Mouse (Mus musculus) hindbrain, embryonic 15.5 days (tissue): Measurements from ENCODE around the gene Lamb1. TPM values are rescaled to one million over a fixed set of nuclear protein-coding genes. Genes with fewer than 3 reads are reported as not detected.

Source experiments
- ATAC-seq: fragments of 200-750 bp; cut with Nextera tagmentation; 2 replicates; pipeline ENCODE4 v1.8.0; 2017; ENCODE audit warnings: low read depth, moderate number of reproducible peaks, moderate TSS enrichment; ENCODE audit not compliant: low FRiP score
- H3K27ac ChIP-seq: fragments of 300-500 bp; sonication (generic); replicated peaks from 2 replicates; pipeline ENCODE4 v1.5.1; 2015; ENCODE audit warnings: mild to moderate bottlenecking, inconsistent platforms
- H3K27me3 ChIP-seq: fragments of 300-500 bp; sonication (generic); 2 replicates; pipeline ENCODE4 v1.6.1; 2015; ENCODE audit warnings: control low read depth, inconsistent platforms
- H3K36me3 ChIP-seq: fragments of 300-500 bp; sonication (generic); 2 replicates; pipeline ENCODE4 v1.6.1; 2015; ENCODE audit warnings: control low read depth, inconsistent platforms
- H3K4me1 ChIP-seq: fragments of 300-500 bp; sonication (generic); replicated peaks from 2 replicates; pipeline ENCODE4 v1.6.1; 2015; ENCODE audit warnings: control low read depth, inconsistent platforms
- H3K4me2 ChIP-seq: fragments of 300-500 bp; sonication (generic); 2 replicates; pipeline ENCODE4 v1.6.1; 2015; ENCODE audit warnings: moderate library complexity, mild to moderate bottlenecking, inconsistent platforms
- H3K4me3 ChIP-seq: fragments of 300-500 bp; sonication (generic); 2 replicates; pipeline ENCODE4 v1.5.1; 2015; ENCODE audit warnings: mild to moderate bottlenecking, inconsistent platforms
- H3K9ac ChIP-seq: fragments of 300-500 bp; sonication (generic); 2 replicates; pipeline ENCODE4 v1.6.1; 2015; ENCODE audit warnings: inconsistent platforms
- H3K9me3 ChIP-seq: fragments of 300-500 bp; sonication (generic); 2 replicates; pipeline ENCODE4 v1.6.1; 2016; ENCODE audit warnings: control low read depth, inconsistent platforms
- WGBS: fragments of 180-500 bp; shearing (Covaris S2); methylation state at CpG from one replicate; pipeline ENCODE4 v1.1.7; 2015; 5-methylcytosine and 5-hydroxymethylcytosine counted together
- polyA plus RNA-seq: library from polyadenylated mRNA; unstranded; fragments of >200 nt; fragmentation: Nextera tagmentation; extraction: Ambion mirVana; gene quantifications from 2 replicates; pipeline ENCODE4 v1.2.1, GENCODE M21; 2015

Lamb1 gene
- polyA plus RNA-seq, 1 experiment from 2014 or later: 18.4 TPM

- ATAC-seq: no peak
- Histone ChIP-seq H3K9ac (no peak overlapping the region), H3K4me2 (no peak overlapping the region), H3K36me3 (no peaks in the 10 kb centered on the region), H3K4me3 (no peak overlapping the region), H3K4me1 (no peaks in the 10 kb centered on the region; the same call in none of the 2 replicates), H3K9me3 (no peaks in the 10 kb centered on the region), H3K27ac (no peak overlapping the region), H3K27me3 (no peaks in the 10 kb centered on the region)
- 75% methylated on average over 15 of the region's 15 CpGs for WGBS
These were observed 28.5 kb downstream of the Lamb1 start for GRCm38 (mm10) chr12:31293361-31294142.

GRCm38 (mm10) chr12:31294526-31294925 is 29.5 kb downstream of the Lamb1 start:
- no peaks in the 10 kb centered on the region for H3K9me3 ChIP-seq
- H3K27ac ChIP-seq: no peak overlapping the region
- H3K27me3 ChIP-seq: no peaks in the 10 kb centered on the region
- no peak overlapping the region for H3K4me2 ChIP-seq
- no peaks in the 10 kb centered on the region for H3K36me3 ChIP-seq
- no peak overlapping the region for H3K4me3 ChIP-seq
- no peak overlapping the region for H3K9ac ChIP-seq
- no peak for ATAC-seq
- no peaks in the 10 kb centered on the region; the same call in none of the 2 replicates for H3K4me1 ChIP-seq
- 71% methylated on average over 10 of the region's 10 CpGs for WGBS

GRCm38 (mm10) chr12:31294996-31295395 is 30.0 kb downstream of the Lamb1 start:
- Histone ChIP-seq H3K4me3 (no peak overlapping the region), H3K27ac (no peak overlapping the region), H3K4me2 (no peak overlapping the region), H3K36me3 (no peaks in the 10 kb centered on the region), H3K9me3 (no peaks in the 10 kb centered on the region), H3K27me3 (no peaks in the 10 kb centered on the region), H3K4me1 (no peaks in the 10 kb centered on the region; the same call in none of the 2 replicates), H3K9ac (no peak overlapping the region)
- ATAC-seq: no peak
- whole genome bisulfite sequencing: 86% methylated on average over 11 of the region's 11 CpGs

- H3K27ac ChIP-seq: no peak overlapping the region
- H3K27me3 ChIP-seq: no peaks in the 10 kb centered on the region
- no peak for ATAC-seq
- H3K9me3 ChIP-seq: no peaks in the 10 kb centered on the region
- no peak overlapping the region for H3K9ac ChIP-seq
- H3K36me3 ChIP-seq: no peaks in the 10 kb centered on the region
- no peak overlapping the region for H3K4me2 ChIP-seq
- 60% methylated on average over 3 of the region's 3 CpGs for WGBS
- no peak overlapping the region for H3K4me3 ChIP-seq
- H3K4me1 ChIP-seq: no peaks in the 10 kb centered on the region; the same call in none of the 2 replicates
These were observed 30.5 kb downstream of the Lamb1 start for GRCm38 (mm10) chr12:31295505-31295904.

GRCm38 (mm10) chr12:31296097-31296496 is 31.1 kb downstream of the Lamb1 start:
- no peaks in the 10 kb centered on the region for H3K9me3 ChIP-seq
- H3K36me3 ChIP-seq: no peaks in the 10 kb centered on the region
- H3K4me3 ChIP-seq: no peak overlapping the region
- no peak for ATAC-seq
- no peaks in the 10 kb centered on the region; the same call in 1 of the 2 replicates for H3K4me1 ChIP-seq
- 83% methylated on average over 4 of the region's 4 CpGs for WGBS
- H3K27me3 ChIP-seq: no peaks in the 10 kb centered on the region
- H3K4me2 ChIP-seq: no peak overlapping the region
- H3K9ac ChIP-seq: no peak overlapping the region
- H3K27ac ChIP-seq: no peak overlapping the region

GRCm38 (mm10) chr12:31298122-31298521 is 33.1 kb downstream of the Lamb1 start:
- Histone ChIP-seq H3K4me1 (peaks cover 3% of the 10 kb centered on the region; the same call in 1 of the 2 replicates), H3K27ac (no peak overlapping the region), H3K4me2 (no peak overlapping the region), H3K27me3 (no peaks in the 10 kb centered on the region), H3K9ac (no peak overlapping the region), H3K4me3 (no peak overlapping the region), H3K36me3 (no peaks in the 10 kb centered on the region), H3K9me3 (no peaks in the 10 kb centered on the region)
- WGBS: 91% methylated on average over 4 of the region's 4 CpGs
- no peak for ATAC-seq

GRCm38 (mm10) chr12:31298530-31298929 is 33.5 kb downstream of the Lamb1 start:
- no peak overlapping the region for H3K4me2 ChIP-seq
- WGBS: 89% methylated on average over 8 of the region's 8 CpGs
- no peak overlapping the region for H3K27ac ChIP-seq
- no peaks in the 10 kb centered on the region for H3K9me3 ChIP-seq
- no peak overlapping the region for H3K4me3 ChIP-seq
- H3K36me3 ChIP-seq: no peaks in the 10 kb centered on the region
- peaks cover 3% of the 10 kb centered on the region; the same call in 1 of the 2 replicates for H3K4me1 ChIP-seq
- no peaks in the 10 kb centered on the region for H3K27me3 ChIP-seq
- H3K9ac ChIP-seq: no peak overlapping the region
- no peak for ATAC-seq

GRCm38 (mm10) chr12:31299126-31299525 is 34.1 kb downstream of the Lamb1 start:
- Histone ChIP-seq H3K9ac (no peak overlapping the region), H3K27me3 (no peaks in the 10 kb centered on the region), H3K27ac (no peak overlapping the region), H3K4me3 (no peak overlapping the region), H3K4me2 (no peak overlapping the region), H3K4me1 (peaks cover 3% of the 10 kb centered on the region; the same call in 1 of the 2 replicates), H3K36me3 (no peaks in the 10 kb centered on the region), H3K9me3 (no peaks in the 10 kb centered on the region)
- 89% methylated on average over 3 of the region's 3 CpGs for WGBS
- ATAC-seq: no peak

- Histone ChIP-seq H3K4me3 (no peak overlapping the region), H3K4me1 (peaks cover 3% of the 10 kb centered on the region; the same call in 1 of the 2 replicates), H3K36me3 (no peaks in the 10 kb centered on the region), H3K27me3 (no peaks in the 10 kb centered on the region), H3K27ac (no peak overlapping the region), H3K4me2 (no peak overlapping the region), H3K9ac (no peak overlapping the region), H3K9me3 (no peaks in the 10 kb centered on the region)
- ATAC-seq: no peak
- WGBS: 89% methylated on average over 14 of the region's 14 CpGs
These were observed 34.7 kb downstream of the Lamb1 start for GRCm38 (mm10) chr12:31299676-31300197.

GRCm38 (mm10) chr12:31300276-31300675 is 35.2 kb downstream of the Lamb1 start:
- Histone ChIP-seq H3K27ac (no peak overlapping the region), H3K27me3 (no peaks in the 10 kb centered on the region), H3K9me3 (no peaks in the 10 kb centered on the region), H3K36me3 (no peaks in the 10 kb centered on the region), H3K4me1 (peaks cover 3% of the 10 kb centered on the region; the same call in 1 of the 2 replicates), H3K4me3 (no peak overlapping the region), H3K9ac (no peak overlapping the region), H3K4me2 (no peak overlapping the region)
- WGBS: 92% methylated on average over 9 of the region's 9 CpGs
- no peak for ATAC-seq

- Histone ChIP-seq H3K9ac (no peak overlapping the region), H3K4me3 (no peak overlapping the region), H3K27ac (no peak overlapping the region), H3K27me3 (no peaks in the 10 kb centered on the region), H3K4me2 (no peak overlapping the region), H3K4me1 (0 out of 2 replicates have a peak, but pooled peaks cover 3% of the 10 kb centered on the region), H3K36me3 (no peaks in the 10 kb centered on the region), H3K9me3 (no peaks in the 10 kb centered on the region)
- WGBS: 76% methylated on average over 5 of the region's 5 CpGs
- no peak for ATAC-seq
These were observed 37.2 kb downstream of the Lamb1 start for GRCm38 (mm10) chr12:31302266-31302665.

- H3K36me3 ChIP-seq: no peaks in the 10 kb centered on the region
- peak; percentile 62; the same call in 1 of the 2 replicates for ATAC-seq
- H3K4me2 ChIP-seq: no peak overlapping the region
- H3K9me3 ChIP-seq: no peaks in the 10 kb centered on the region
- no peak overlapping the region for H3K4me3 ChIP-seq
- WGBS: 75% methylated on average over 16 of the region's 16 CpGs
- 0 out of 2 replicates have a peak, but pooled peaks cover 3% of the 10 kb centered on the region for H3K4me1 ChIP-seq
- no peak overlapping the region for H3K9ac ChIP-seq
- no peaks in the 10 kb centered on the region for H3K27me3 ChIP-seq
- no peak overlapping the region for H3K27ac ChIP-seq
These were observed 37.9 kb downstream of the Lamb1 start for GRCm38 (mm10) chr12:31302766-31303511.
